In genomic region chr6:38144161-38144998, GRCm38 (mm10) we compare ENCODE assay signal across 9 mouse cellular contexts. TPM values are rescaled to one million over a fixed set of nuclear protein-coding genes. Genes with fewer than 3 reads are reported as not detected.
DNase-seq lines count a peak whose midpoint lies in the region; ATAC-seq lines count a peak whose summit lies in the region.
"Had no signal": no experiment of that assay in that cellular context is flagged by ENCODE, and none has a peak within 500 bp of the region (broad histone marks: within the 10 kb centered on the region; RNA-seq: fewer than 3 reads in every experiment).

No protein-coding gene starts in this region.

- no peak for ATAC-seq in activated CD4-positive, CD25-positive, alpha-beta regulatory T cell, adult 4 months
- ATAC-seq in inflammation-experienced regulatory T-cells, adult 6 months: no peak

- DNase-seq in ovary, adult 18-20 months (ENCODE audit: low spot score): peak; percentile 48
- no peak for DNase-seq in ovary, postnatal 10 days (ENCODE audit: low spot score)
- DNase-seq in heart, adult 8-10 months (ENCODE audit: low spot score): peak; percentile 78
- peak; percentile 79 to 86 for DNase-seq in kidney, postnatal 25 days
- peak; percentile 86 for DNase-seq in skeletal muscle tissue, adult 2 months (ENCODE audit: low read depth, low spot score)
- no peak for DNase-seq in left cerebral cortex, adult 8-10 months (ENCODE audit: low spot score in 2 of 2)

RNA-seq across cellular contexts. Expression of gene Atp6v0a4, which starts 20.0 kb away (rescaled TPM):
- total RNA-seq in heart, adult 8-10 months (2022): 1 to 10 TPM; 2.0 to 3.9 (median 2.2) TPM
- not detected for polyA plus RNA-seq in activated CD4-positive, CD25-positive, alpha-beta regulatory T cell, adult 4 months (2017; shearing (Covaris generic))
- polyA plus RNA-seq in inflammation-experienced regulatory T-cells, adult 6 months (2017; shearing (Covaris generic)): not detected
- total RNA-seq in left cerebral cortex, adult 8-10 months (2022): 10 to 100 TPM in 2 of 4 experiments, 1 to 10 TPM in 2; 1.6 to 13.4 (median 6.3) TPM

RNA-seq across cellular contexts. Expression of gene Tmem213, which starts 35.3 kb away (rescaled TPM):
- not detected for total RNA-seq in heart, adult 8-10 months (2022)
- polyA plus RNA-seq in activated CD4-positive, CD25-positive, alpha-beta regulatory T cell, adult 4 months (2017; shearing (Covaris generic)): not detected
- polyA plus RNA-seq in inflammation-experienced regulatory T-cells, adult 6 months (2017; shearing (Covaris generic)): not detected
- total RNA-seq in left cerebral cortex, adult 8-10 months (2022): not detected
- total RNA-seq: left cerebral cortex, postnatal 25 days had no signal

Comparison
In these comparisons a context has a peak if more than half of its experiments do, and no peak if none do; other contexts are left out.
1. DNase-seq: peak in ovary, adult 18-20 months (single experiment), heart, adult 8-10 months (single experiment), kidney, postnatal 25 days (2 of 2) and skeletal muscle tissue, adult 2 months (single experiment); none in ovary, postnatal 10 days (single experiment) and left cerebral cortex, adult 8-10 months (0 of 2).